Mouse (Mus musculus) ovary, adult 18-20 months (tissue): ENCODE data around the gene Cwh43.
A peak's percentile ranks its signal among the peaks of the same experiment; 100 is the strongest.
"Not testable (repeated sequence)": the region's sequence is repeated elsewhere in the genome, so short reads cannot be mapped to it uniquely, and the experiment has no call there.

ENCODE experiments used
- DNase-seq: peaks from one replicate; pipeline ENCODE4 v3.0.0; 2022; ENCODE audit warnings: low spot score, mixed read lengths

Cwh43 gene

GRCm38 (mm10) chr5:73480700-73481099 is 74.8 kb downstream of the Cwh43 start, which contains the start of gene Dcun1d4:
Gene Dcun1d4 (plus strand): TSS chr5:73481000.
- DNase-seq, result no peak

DNA sequence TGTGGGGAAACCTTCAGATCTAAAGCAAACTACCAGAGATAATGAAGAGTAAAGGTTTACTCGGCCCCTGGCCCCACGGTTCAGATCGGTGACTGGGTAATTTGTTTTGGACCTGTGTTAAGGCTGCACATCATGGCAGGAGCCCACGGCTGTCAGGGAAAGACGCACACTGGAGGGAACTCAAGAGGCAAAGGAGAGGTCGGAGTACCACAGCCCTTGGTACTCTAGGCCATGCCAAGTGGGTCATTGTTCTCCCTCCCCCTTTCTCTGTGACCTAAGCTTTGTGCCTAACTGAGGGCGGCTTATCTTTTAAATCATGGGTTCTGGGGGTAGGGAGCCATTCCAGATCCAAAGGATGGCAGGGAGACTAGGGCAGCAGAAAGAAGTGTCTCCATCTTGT is 75.5 kb downstream of the Cwh43 start:
- no peak for DNase-seq

DNA sequence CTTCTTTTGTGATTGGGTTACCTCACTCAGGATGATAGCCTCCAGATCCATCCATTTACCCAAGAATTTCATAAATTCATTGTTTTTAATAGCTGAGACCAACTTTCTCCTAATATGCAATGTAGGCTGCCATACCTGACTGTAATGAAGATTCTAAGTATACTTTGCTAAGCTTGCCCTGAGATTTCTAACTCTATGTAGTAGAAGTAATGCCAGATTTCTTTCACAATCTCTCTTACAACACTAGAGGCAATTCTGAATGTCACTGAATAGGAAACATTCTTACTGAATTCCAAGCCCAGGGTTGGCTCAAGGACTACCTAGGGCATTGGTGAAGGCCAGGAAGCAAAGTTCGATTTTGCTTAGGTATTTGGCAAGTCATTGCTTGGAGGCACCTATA is 76.5 kb downstream of the Cwh43 start:
- not testable (repeated sequence) for DNase-seq

DNA sequence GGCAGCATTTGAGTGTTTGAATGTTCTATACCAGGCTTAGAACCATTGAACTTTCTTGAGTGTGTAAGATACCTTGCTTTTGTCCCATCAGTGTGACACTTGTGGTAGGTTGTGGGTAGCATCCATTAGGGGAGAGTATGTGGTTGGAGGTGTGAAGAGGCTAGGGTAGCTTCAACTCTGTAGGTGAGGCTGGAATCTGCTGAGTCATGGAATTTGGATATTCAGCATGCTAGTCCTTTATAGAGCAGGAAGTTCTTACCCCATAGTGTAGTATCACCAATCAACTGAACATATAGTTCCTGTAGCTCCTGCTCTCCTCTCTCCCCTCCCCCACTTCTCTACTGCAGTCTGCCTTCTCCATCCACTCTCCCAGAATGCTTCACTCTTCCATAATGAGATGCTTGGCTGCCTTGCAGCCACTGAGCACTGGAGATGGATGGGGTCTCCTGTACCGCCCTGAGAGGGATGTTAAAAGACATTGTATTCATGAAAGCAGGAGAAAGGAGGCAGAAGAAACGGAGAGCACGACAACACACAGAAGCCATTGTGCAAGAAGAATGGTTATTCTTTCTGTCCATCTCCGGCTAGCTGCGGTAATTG is 78.2 kb downstream of the Cwh43 start:
- no peak for DNase-seq

- no peak for DNase-seq
Observed at GRCm38 (mm10) chr5:73486451-73486850, 80.6 kb downstream of the Cwh43 start.

DNA sequence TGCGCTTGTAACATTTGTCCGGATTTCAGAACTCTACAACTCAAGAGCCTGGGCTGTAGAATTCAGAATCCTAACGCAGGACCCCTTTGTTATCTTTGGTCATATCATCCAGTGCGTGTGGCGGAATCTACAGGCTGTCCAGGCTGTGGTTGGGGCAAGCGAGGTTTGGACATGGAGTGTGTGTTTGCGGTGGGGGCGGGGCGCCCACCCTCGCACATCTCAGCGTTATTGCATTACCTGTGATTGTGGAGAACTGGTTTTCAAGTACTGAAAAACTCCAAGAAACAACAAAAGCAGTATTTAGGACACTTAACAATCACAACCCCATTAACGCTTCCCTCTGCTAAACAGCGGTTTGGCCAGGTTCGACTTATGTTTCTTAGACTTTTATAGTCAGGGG is 84.0 kb downstream of the Cwh43 start:
- no peak for DNase-seq

- DNase-seq, result peak; percentile 100
Observed at GRCm38 (mm10) chr5:73490596-73491073, 84.8 kb downstream of the Cwh43 start.

DNA sequence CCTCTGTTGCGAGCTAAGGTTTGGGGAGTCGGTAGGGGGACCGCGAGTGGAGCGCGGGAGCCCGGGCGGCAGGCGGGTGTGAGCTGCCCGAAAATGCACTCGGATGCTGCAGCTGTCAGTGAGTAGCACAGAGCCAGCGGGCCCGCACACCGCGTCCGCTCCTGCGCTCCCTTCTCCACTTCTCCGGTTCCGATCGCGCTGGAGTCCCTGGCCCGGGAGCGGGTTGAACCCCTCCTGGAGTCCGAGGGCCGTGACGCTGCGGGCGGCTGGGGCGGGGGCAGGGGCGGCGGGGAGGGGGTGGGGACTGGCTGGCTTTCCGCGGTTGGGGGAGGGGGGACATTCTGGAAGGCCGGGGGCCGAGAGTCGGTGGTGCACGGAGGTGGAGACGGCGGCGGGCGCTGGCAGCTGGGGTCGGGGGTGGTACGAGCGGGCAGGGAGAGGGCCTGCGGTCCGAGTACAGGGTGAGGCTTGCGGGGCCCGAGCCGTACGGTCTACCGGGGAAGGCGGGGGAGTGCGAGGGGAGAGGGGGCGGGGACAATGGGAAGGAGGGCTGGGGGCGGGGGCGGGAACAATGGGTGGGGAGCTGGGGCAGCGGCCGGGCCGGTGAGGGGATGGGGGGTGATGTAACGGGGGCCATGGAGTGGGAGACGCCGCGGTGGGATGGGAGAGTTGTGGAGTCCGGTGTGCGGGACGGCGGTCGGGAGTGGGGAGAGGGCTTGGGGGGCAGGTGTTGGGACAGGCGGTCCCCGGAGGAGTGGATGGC is 85.4 kb downstream of the Cwh43 start:
- peak; percentile 26 for DNase-seq

GRCm38 (mm10) chr5:73491837-73492720 is 86.2 kb downstream of the Cwh43 start:
- DNase-seq, result peak; percentile 81

GRCm38 (mm10) chr5:73497401-73497800 is 91.5 kb downstream of the Cwh43 start:
- DNase-seq, result no peak

GRCm38 (mm10) chr5:73498559-73498958 is 92.7 kb downstream of the Cwh43 start:
- DNase-seq, result no peak

DNA sequence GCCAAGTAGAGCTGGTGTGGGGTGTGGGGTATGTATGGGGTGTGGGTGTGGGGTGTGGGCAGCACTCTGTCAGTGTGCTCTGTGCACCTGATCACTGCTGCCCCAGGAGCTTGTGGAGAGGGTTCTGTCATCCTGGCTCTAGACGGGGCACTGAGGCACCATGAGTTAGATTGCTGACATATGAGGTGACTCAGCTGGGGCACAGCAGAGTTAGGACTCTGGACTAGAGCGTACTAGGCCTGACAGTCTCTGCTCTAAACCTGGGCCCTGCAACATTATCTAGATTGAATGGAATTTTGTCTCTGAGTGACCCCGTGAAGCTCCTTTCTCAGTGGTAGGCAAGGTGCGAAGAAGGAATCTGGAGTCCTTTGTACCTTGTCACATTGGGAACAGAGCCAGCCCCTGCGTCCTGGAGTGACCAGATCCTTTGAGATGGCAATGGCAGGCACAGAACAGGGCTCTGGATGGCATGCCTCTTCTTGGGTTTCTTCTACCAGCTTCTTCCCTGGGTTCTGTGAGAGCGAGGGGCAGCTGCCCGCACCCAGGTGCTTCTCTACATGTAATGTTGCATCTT is 95.1 kb downstream of the Cwh43 start:
- DNase-seq, result no peak

DNA sequence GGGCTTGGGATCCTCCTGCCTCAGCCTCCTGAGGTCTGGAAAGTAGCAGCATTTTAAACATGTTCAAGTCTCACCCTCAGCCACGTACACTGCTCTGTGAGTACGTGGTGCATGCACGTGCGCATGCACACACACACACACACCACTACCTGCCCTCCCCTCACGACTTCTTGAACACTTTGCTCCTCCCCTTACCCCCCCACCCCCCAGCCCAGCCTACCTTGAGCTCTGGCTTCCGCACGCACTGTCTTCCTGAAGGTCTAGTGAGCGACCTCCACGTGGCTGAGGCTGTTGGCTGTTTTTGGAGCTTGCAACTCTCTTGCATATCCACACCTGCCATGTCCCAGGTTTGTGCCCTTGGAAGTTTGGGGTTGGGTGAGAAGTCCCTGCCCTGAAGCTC is 96.5 kb downstream of the Cwh43 start:
- DNase-seq, result no peak
